ENCODE assay signal across 14 mouse cellular contexts in genomic region chr14:25600358-25600757, GRCm38 (mm10).
DNase-seq lines count a peak whose midpoint lies in the region; ATAC-seq and TF ChIP-seq lines count a peak whose summit lies in the region.
"Had no signal": no experiment of that assay in that cellular context is flagged by ENCODE, and none has a peak within 500 bp of the region (broad histone marks: within the 10 kb centered on the region; RNA-seq: fewer than 3 reads in every experiment).

No protein-coding gene starts in this region.

- peak overlapping the region; percentile 51; the same call in 1 of the 2 replicates for H3K27ac ChIP-seq in heart, embryonic 13.5 days (replicated peaks)
- H3K27ac ChIP-seq in neural tube, embryonic 13.5 days (replicated peaks): peak overlapping the region; percentile 38; the same call in 1 of the 2 replicates
- H3K27ac ChIP-seq in embryonic fibroblast, embryonic 13.5 days (ENCODE audit: insufficient read depth, low read length): peak overlapping the region; percentile 5
- peak overlapping the region; percentile 69 for H3K27ac ChIP-seq in stomach, embryonic 14.5 days (ENCODE audit: low read length)

- no peak overlapping the region for H3K4me2 ChIP-seq in heart, embryonic 13.5 days
- H3K4me2 ChIP-seq in neural tube, embryonic 13.5 days: no peak overlapping the region
- no peak overlapping the region for H3K4me2 ChIP-seq in stomach, embryonic 14.5 days (replicated peaks; ENCODE audit: low read depth, low read length)

- H3K4me1 ChIP-seq in heart, embryonic 13.5 days: peaks cover 61% of the 10 kb centered on the region
- peaks cover 68% of the 10 kb centered on the region for H3K4me1 ChIP-seq in neural tube, embryonic 13.5 days (replicated peaks)
- H3K4me1 ChIP-seq in embryonic fibroblast, embryonic 13.5 days (ENCODE audit: control insufficient read depth, insufficient read depth, low read length): peaks cover 23% of the 10 kb centered on the region
- peaks cover 40% of the 10 kb centered on the region; the same call in 1 of the 2 replicates for H3K4me1 ChIP-seq in stomach, embryonic 14.5 days (ENCODE audit: control insufficient read depth, insufficient read depth, low read length)

- no peak for TF ChIP-seq CTCF in embryonic fibroblast, embryonic 13.5 days (IDR thresholded peaks at IDR 0.05; ENCODE audit: borderline replicate concordance, insufficient read depth, low read length)

- no peak overlapping the region for H3K9ac ChIP-seq in heart, embryonic 13.5 days
- H3K9ac ChIP-seq in neural tube, embryonic 13.5 days: 0 out of 2 replicates have a peak overlapping the region, but pooled peaks have one; percentile 17
- H3K9ac ChIP-seq in stomach, embryonic 14.5 days (replicated peaks; ENCODE audit: low read depth, low read length): no peak overlapping the region

- H3K4me3 ChIP-seq in heart, embryonic 13.5 days: no peak overlapping the region
- H3K4me3 ChIP-seq in neural tube, embryonic 13.5 days: no peak overlapping the region
- no peak overlapping the region for H3K4me3 ChIP-seq in embryonic fibroblast, embryonic 13.5 days (ENCODE audit: insufficient read depth, low read length)
- H3K4me3 ChIP-seq in stomach, embryonic 14.5 days (ENCODE audit: low read depth, low read length): no peak overlapping the region
- H3K4me3 ChIP-seq: myocyte had no signal

- no peak for ATAC-seq in heart, embryonic 13.5 days (ENCODE audit: extremely low read depth, insufficient number of reproducible peaks, low FRiP score, low TSS enrichment)
- ATAC-seq in neural tube, embryonic 13.5 days (ENCODE audit: low read depth): no peak
- ATAC-seq in stomach, embryonic 14.5 days (ENCODE audit: insufficient number of reproducible peaks, insufficient read depth, low FRiP score, low read depth): no peak
- ATAC-seq in megakaryocyte-erythroid progenitor cell, adult 5-6 weeks (replicated peaks; ENCODE audit: low FRiP score, low TSS enrichment, poor library complexity, severe bottlenecking): no peak
- ATAC-seq: activated CD4-positive, CD25-positive, alpha-beta regulatory T cell, adult 4 months; inflammation-experienced regulatory T-cells, adult 6 months had no signal

- 82% methylated on average over 7 of the region's 7 CpGs for WGBS in heart, embryonic 13.5 days
- WGBS in neural tube, embryonic 13.5 days: 91% methylated on average over 7 of the region's 7 CpGs
- 83% methylated on average over 7 of the region's 7 CpGs for WGBS in stomach, embryonic 14.5 days

- H3K27me3 ChIP-seq in heart, embryonic 13.5 days (replicated peaks): no peaks in the 10 kb centered on the region
- H3K27me3 ChIP-seq in neural tube, embryonic 13.5 days: no peaks in the 10 kb centered on the region
- H3K27me3 ChIP-seq in stomach, embryonic 14.5 days (ENCODE audit: control insufficient read depth, insufficient read depth, low read length): no peaks in the 10 kb centered on the region

- intact Hi-C loops in heart, postnatal 14 days (cut with DNase I): no loop called here

- no peaks in the 10 kb centered on the region for H3K9me3 ChIP-seq in heart, embryonic 13.5 days
- no peaks in the 10 kb centered on the region for H3K9me3 ChIP-seq in neural tube, embryonic 13.5 days
- no peaks in the 10 kb centered on the region for H3K9me3 ChIP-seq in stomach, embryonic 14.5 days (ENCODE audit: control insufficient read depth, low read depth, low read length)

- no peak for TF ChIP-seq POLR2A in embryonic fibroblast, embryonic 13.5 days (IDR thresholded peaks at IDR 0.05; ENCODE audit: low read depth, low read length)

- peaks cover 36% of the 10 kb centered on the region for H3K36me3 ChIP-seq in heart, embryonic 13.5 days
- H3K36me3 ChIP-seq in neural tube, embryonic 13.5 days: peaks cover 27% of the 10 kb centered on the region
- peaks cover 8% of the 10 kb centered on the region; the same call in 1 of the 2 replicates for H3K36me3 ChIP-seq in stomach, embryonic 14.5 days (ENCODE audit: control insufficient read depth, insufficient read depth, low read length)

- no peak for DNase-seq in heart, postnatal 14 days
- DNase-seq in neural tube, embryonic 10.5 days (ENCODE audit: extremely low spot score, low spot score): no peak
- no peak for DNase-seq in left cerebral cortex, adult 9 months (ENCODE audit: low spot score in 2 of 2)
- DNase-seq: lung, adult 18-20 months; right cerebral cortex, adult 18-20 months; thymus, postnatal 25 days had no signal

Comparison
In these comparisons a context has a peak if more than half of its experiments do, and no peak if none do; other contexts are left out.
1. H3K27ac ChIP-seq: peak in every context shown above with its lines; median percentile 69 in stomach, embryonic 14.5 days; 51 in heart, embryonic 13.5 days; 38 in neural tube, embryonic 13.5 days; 5 in embryonic fibroblast, embryonic 13.5 days.